In the genomic region with DNA sequence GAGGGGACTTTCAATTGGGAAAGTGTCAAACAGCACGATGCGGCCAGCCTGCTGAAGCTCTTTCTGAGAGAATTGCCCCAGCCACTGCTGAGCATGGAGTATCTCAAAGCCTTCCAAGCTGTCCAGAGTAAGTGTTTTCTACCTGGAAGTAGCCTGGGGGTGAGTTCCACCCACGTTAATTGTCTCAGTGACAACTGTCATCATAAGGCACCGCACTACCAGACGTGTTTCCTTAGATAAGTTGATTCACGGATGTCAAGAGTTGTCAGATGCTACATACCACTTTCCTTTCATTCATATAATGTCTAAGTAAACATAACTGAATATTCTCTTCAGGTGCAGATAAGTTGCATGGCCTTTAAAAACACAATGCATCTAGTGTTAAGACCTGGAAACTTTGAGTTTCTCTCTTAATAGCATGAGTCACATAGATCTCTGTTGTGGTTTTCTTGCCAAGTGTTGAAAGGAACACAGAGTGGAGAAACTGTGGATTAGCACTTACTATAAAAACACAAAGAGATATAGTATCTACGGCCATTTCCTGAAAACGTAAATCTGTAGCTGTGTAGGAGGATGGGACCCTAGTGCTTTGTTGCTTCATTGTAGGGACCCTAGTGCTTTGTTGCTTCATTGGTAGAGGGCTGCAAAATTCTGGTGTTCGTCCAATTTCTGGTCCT, we compare ENCODE assay signal across 24 mouse cellular contexts.
DNase-seq lines count a peak whose midpoint lies in the region; ATAC-seq lines count a peak whose summit lies in the region.
"Had no signal": no experiment of that assay in that cellular context is flagged by ENCODE, and none has a peak within 500 bp of the region (broad histone marks: within the 10 kb centered on the region; RNA-seq: fewer than 3 reads in every experiment).

No protein-coding gene starts in this region.

- ATAC-seq in heart, embryonic 15.5 days (replicated peaks; ENCODE audit: insufficient number of reproducible peaks, insufficient read depth, low FRiP score, low read depth) = peak; percentile 60
- ATAC-seq in inflammation-experienced regulatory T-cells, adult 6 months = peak; percentile 77
- no peak for ATAC-seq in forebrain, embryonic 14.5 days
- ATAC-seq: intestine, postnatal 0 days; midbrain, embryonic 13.5 days had no signal

- H3K27ac ChIP-seq in heart, embryonic 15.5 days = peak overlapping the region; percentile 57
- no peak overlapping the region for H3K27ac ChIP-seq in forebrain, embryonic 14.5 days (ENCODE audit: low read depth, low read length)
- H3K27ac ChIP-seq: forebrain, embryonic 10.5 days; gastrocnemius, adult 2 months; hindbrain, embryonic 15.5 days; kidney, embryonic 15.5 days; limb, embryonic 12.5 days; liver, embryonic 14.5 days; midbrain, embryonic 13.5 days; neural tube, embryonic 12.5 days; stomach, postnatal 0 days had no signal

- H3K9me3 ChIP-seq in heart, embryonic 15.5 days (replicated peaks) = no peaks in the 10 kb centered on the region
- no peaks in the 10 kb centered on the region for H3K9me3 ChIP-seq in forebrain, embryonic 14.5 days (replicated peaks; ENCODE audit: control insufficient read depth, low read length)
- H3K9me3 ChIP-seq: forebrain, embryonic 10.5 days; hindbrain, embryonic 15.5 days; kidney, embryonic 15.5 days; limb, embryonic 12.5 days; midbrain, embryonic 13.5 days; neural tube, embryonic 12.5 days had no signal

- peaks cover 12% of the 10 kb centered on the region; the same call in 1 of the 2 replicates for H3K36me3 ChIP-seq in heart, embryonic 15.5 days
- no peaks in the 10 kb centered on the region for H3K36me3 ChIP-seq in forebrain, embryonic 14.5 days (ENCODE audit: control insufficient read depth, insufficient read depth, low read length)
- H3K36me3 ChIP-seq: forebrain, embryonic 10.5 days; hindbrain, embryonic 15.5 days; limb, embryonic 12.5 days; midbrain, embryonic 13.5 days; neural tube, embryonic 12.5 days had no signal

- H3K4me2 ChIP-seq in heart, embryonic 15.5 days = 0 out of 2 replicates have a peak overlapping the region, but pooled peaks have one; percentile 25
- H3K4me2 ChIP-seq in forebrain, embryonic 14.5 days (ENCODE audit: low read length) = no peak overlapping the region
- H3K4me2 ChIP-seq: hindbrain, embryonic 15.5 days; kidney, embryonic 15.5 days; limb, embryonic 12.5 days; lung, embryonic 14.5 days; midbrain, embryonic 13.5 days; neural tube, embryonic 12.5 days had no signal

- WGBS in heart, embryonic 15.5 days = 39% methylated on average over 9 of the region's 9 CpGs
- WGBS in forebrain, embryonic 14.5 days = 89% methylated on average over 9 of the region's 9 CpGs

- no peaks in the 10 kb centered on the region for H3K27me3 ChIP-seq in heart, embryonic 15.5 days
- no peaks in the 10 kb centered on the region for H3K27me3 ChIP-seq in forebrain, embryonic 14.5 days (replicated peaks; ENCODE audit: control insufficient read depth, insufficient read depth, low read length)
- H3K27me3 ChIP-seq: hindbrain, embryonic 15.5 days; kidney, embryonic 15.5 days; limb, embryonic 12.5 days; midbrain, embryonic 13.5 days; neural tube, embryonic 12.5 days had no signal

- peaks cover 5% of the 10 kb centered on the region for H3K4me1 ChIP-seq in heart, embryonic 15.5 days (replicated peaks)
- no peaks in the 10 kb centered on the region for H3K4me1 ChIP-seq in forebrain, embryonic 14.5 days (ENCODE audit: control insufficient read depth, insufficient read depth, low read length)
- H3K4me1 ChIP-seq: forebrain, embryonic 10.5 days; hindbrain, embryonic 15.5 days; kidney, embryonic 15.5 days; midbrain, embryonic 13.5 days; neural tube, embryonic 12.5 days had no signal

- no peak overlapping the region for H3K4me3 ChIP-seq in heart, embryonic 15.5 days
- no peak overlapping the region for H3K4me3 ChIP-seq in forebrain, embryonic 14.5 days (ENCODE audit: low read depth, low read length)
- H3K4me3 ChIP-seq: forebrain, embryonic 10.5 days; gastrocnemius, adult 2 months; hindbrain, embryonic 15.5 days; kidney, embryonic 15.5 days; limb, embryonic 12.5 days; midbrain, embryonic 13.5 days; neural tube, embryonic 12.5 days had no signal

- DNase-seq in heart, adult 8-10 months (ENCODE audit: low spot score) = no peak
- peak; percentile 64 for DNase-seq in 416B (ENCODE audit: low read depth)
- peak; percentile 3 for DNase-seq in CD4-positive, CD25-positive, alpha-beta regulatory T cell, adult 2 months (ENCODE audit: low read depth, low spot score)
- no peak for DNase-seq in urinary bladder, postnatal 14 days (ENCODE audit: low spot score)
- DNase-seq in cerebellum, adult 11-12 months = no peak
- DNase-seq in forebrain, embryonic 14.5 days (ENCODE audit: low spot score) = no peak
- DNase-seq: adrenal gland, postnatal 25 days; cerebellum, adult 9-10 months; gastrocnemius, adult 2 months; kidney, postnatal 36 days; layer of hippocampus, postnatal 36 days; lung, embryonic 14.5 days; right cerebral cortex, postnatal 14 days had no signal

- no peak overlapping the region for H3K9ac ChIP-seq in heart, embryonic 15.5 days
- H3K9ac ChIP-seq in forebrain, embryonic 14.5 days (ENCODE audit: low read length) = no peak overlapping the region
- H3K9ac ChIP-seq: hindbrain, embryonic 15.5 days; kidney, embryonic 15.5 days; limb, embryonic 12.5 days; liver, embryonic 14.5 days; lung, embryonic 14.5 days; midbrain, embryonic 13.5 days; neural tube, embryonic 12.5 days had no signal

Comparison
In these comparisons a context has a peak if more than half of its experiments do, and no peak if none do; other contexts are left out.
1. DNase-seq: peak in 416B (single experiment) and CD4-positive, CD25-positive, alpha-beta regulatory T cell, adult 2 months (single experiment); none in heart, adult 8-10 months (single experiment), urinary bladder, postnatal 14 days (single experiment), cerebellum, adult 11-12 months (single experiment) and forebrain, embryonic 14.5 days (single experiment).